8 mouse cellular contexts compared by ENCODE assay signal in the genomic region with DNA sequence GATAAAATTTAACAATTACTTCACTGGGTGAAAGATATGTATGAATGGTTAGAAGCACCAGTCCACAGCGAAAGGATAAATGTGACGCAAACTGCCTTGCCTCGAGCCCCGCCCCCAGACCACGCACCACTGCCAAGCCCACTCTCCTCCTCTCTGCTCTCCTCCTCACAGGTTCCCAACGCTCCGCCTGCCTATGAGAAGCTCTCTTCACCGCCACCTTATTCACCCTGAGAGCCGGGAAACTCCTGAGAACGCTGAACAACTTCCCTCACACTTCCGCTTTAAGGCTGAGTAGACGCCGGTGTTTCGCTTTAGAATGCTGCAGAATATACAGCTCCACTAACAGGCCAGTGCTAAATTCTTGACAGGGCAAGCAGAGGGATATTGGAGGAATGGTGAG. TPM values are rescaled to one million over a fixed set of nuclear protein-coding genes. Genes with fewer than 3 reads are reported as not detected.
DNase-seq lines count a peak whose midpoint lies in the region; ATAC-seq and TF ChIP-seq lines count a peak whose summit lies in the region.

No protein-coding gene starts in this region.

- ATAC-seq in kidney, postnatal 0 days (replicated peaks; ENCODE audit: low FRiP score, low read depth) = no peak
- no peak for ATAC-seq in limb, embryonic 14.5 days (ENCODE audit: low FRiP score, low read depth)
- no peak for ATAC-seq in neural tube, embryonic 15.5 days (ENCODE audit: low FRiP score)

- H3K4me1 ChIP-seq in kidney, postnatal 0 days (replicated peaks; ENCODE audit: insufficient read depth, low read length) = no peaks in the 10 kb centered on the region
- H3K4me1 ChIP-seq in brown adipose tissue, adult 24 weeks (ENCODE audit: control insufficient read depth, insufficient read depth, insufficient read length, low read length) = no peaks in the 10 kb centered on the region
- no peaks in the 10 kb centered on the region for H3K4me1 ChIP-seq in limb, embryonic 14.5 days (ENCODE audit: control insufficient read depth, insufficient read depth, low read length)
- no peaks in the 10 kb centered on the region for H3K4me1 ChIP-seq in neural tube, embryonic 15.5 days

- peak overlapping the region; percentile 29 for H3K4me3 ChIP-seq in kidney, postnatal 0 days (replicated peaks; ENCODE audit: low read depth, low read length)
- H3K4me3 ChIP-seq in brown adipose tissue, adult 24 weeks (ENCODE audit: insufficient read depth, low read depth, low read length) = peak overlapping the region; percentile 58
- peak overlapping the region; percentile 18; the same call in 1 of the 2 replicates for H3K4me3 ChIP-seq in limb, embryonic 14.5 days (replicated peaks; ENCODE audit: low read length)
- no peak overlapping the region for H3K4me3 ChIP-seq in neural tube, embryonic 15.5 days (replicated peaks)

- H3K9ac ChIP-seq in kidney, postnatal 0 days (ENCODE audit: low read depth, low read length) = no peak overlapping the region
- no peak overlapping the region for H3K9ac ChIP-seq in limb, embryonic 14.5 days (ENCODE audit: low read depth, low read length, severe bottlenecking)
- no peak overlapping the region for H3K9ac ChIP-seq in neural tube, embryonic 15.5 days (replicated peaks)

- no peak overlapping the region for H3K27ac ChIP-seq in kidney, postnatal 0 days
- H3K27ac ChIP-seq in brown adipose tissue, adult 24 weeks (replicated peaks; ENCODE audit: low read depth, low read length) = no peak overlapping the region
- H3K27ac ChIP-seq in limb, embryonic 14.5 days (replicated peaks; ENCODE audit: low read depth, low read length) = no peak overlapping the region
- no peak overlapping the region for H3K27ac ChIP-seq in neural tube, embryonic 15.5 days (replicated peaks)

- no peaks in the 10 kb centered on the region for H3K9me3 ChIP-seq in kidney, postnatal 0 days (replicated peaks; ENCODE audit: low read length)
- no peaks in the 10 kb centered on the region for H3K9me3 ChIP-seq in limb, embryonic 14.5 days (ENCODE audit: control insufficient read depth, low read length)
- H3K9me3 ChIP-seq in neural tube, embryonic 15.5 days (replicated peaks) = no peaks in the 10 kb centered on the region

- H3K27me3 ChIP-seq in kidney, postnatal 0 days (ENCODE audit: insufficient read depth, low read length) = no peaks in the 10 kb centered on the region
- H3K27me3 ChIP-seq in limb, embryonic 14.5 days (ENCODE audit: control insufficient read depth, insufficient read depth, low read length) = no peaks in the 10 kb centered on the region
- no peaks in the 10 kb centered on the region for H3K27me3 ChIP-seq in neural tube, embryonic 15.5 days (replicated peaks)

- peak overlapping the region; percentile 46 for H3K4me2 ChIP-seq in kidney, postnatal 0 days (ENCODE audit: low read length)
- H3K4me2 ChIP-seq in limb, embryonic 14.5 days (replicated peaks; ENCODE audit: low read depth, low read length, severe bottlenecking) = peak overlapping the region; percentile 33
- H3K4me2 ChIP-seq in neural tube, embryonic 15.5 days = peak overlapping the region; percentile 25

- TF ChIP-seq POLR2A in limb, embryonic 14.5 days (IDR thresholded peaks at IDR 0.05; ENCODE audit: borderline replicate concordance, extremely low read depth, insufficient read depth, insufficient read length) = no peak

- no peaks in the 10 kb centered on the region for H3K36me3 ChIP-seq in kidney, postnatal 0 days (ENCODE audit: insufficient read depth, low read length)
- H3K36me3 ChIP-seq in limb, embryonic 14.5 days (ENCODE audit: control insufficient read depth, insufficient read depth, low read length) = no peaks in the 10 kb centered on the region
- H3K36me3 ChIP-seq in neural tube, embryonic 15.5 days = no peaks in the 10 kb centered on the region

- peak; percentile 28 for DNase-seq in kidney, postnatal 0 days (ENCODE audit: low spot score)
- DNase-seq in kidney, adult 11 months = no peak
- DNase-seq in limb, embryonic 14.5 days (ENCODE audit: low spot score) = no peak
- no peak for DNase-seq in urinary bladder, postnatal 25 days (ENCODE audit: low spot score)
- DNase-seq in right cerebral cortex, adult 2 months (ENCODE audit: low spot score in 2 of 2) = no peak
- no peak for DNase-seq in urinary bladder, postnatal 4 days (ENCODE audit: low spot score in 2 of 2)

- 37% methylated on average over 14 of the region's 14 CpGs for WGBS in kidney, postnatal 0 days
- WGBS in limb, embryonic 14.5 days = 64% methylated on average over 14 of the region's 14 CpGs
- 69% methylated on average over 14 of the region's 14 CpGs for WGBS in neural tube, embryonic 15.5 days

- no peak for TF ChIP-seq CTCF in kidney, postnatal 0 days (IDR thresholded peaks at IDR 0.05; ENCODE audit: low read depth)

RNA-seq across cellular contexts. Expression of gene Mlana, which starts 10.4 kb away (rescaled TPM):
- polyA plus RNA-seq in kidney, postnatal 0 days (2015; fragmentation: Nextera tagmentation; extraction: Ambion mirVana) = not detected in 2 replicates
- not detected in 2 replicates for polyA plus RNA-seq in brown adipose tissue, adult 24 weeks (2012; ENCODE audit: insufficient read depth, insufficient read length, missing spikeins)
- polyA plus RNA-seq in limb, embryonic 14.5 days (2012; rRNA removed) = 0.34 and 0.63 TPM in 2 replicates
- 0.80 and 0.82 TPM in 2 replicates for polyA plus RNA-seq in limb, embryonic 14.5 days (2014; fragmentation: Nextera tagmentation; extraction: Ambion mirVana)
- not detected in 2 replicates for polyA plus RNA-seq in neural tube, embryonic 15.5 days (2015; fragmentation: Nextera tagmentation; extraction: Ambion mirVana)

RNA-seq across cellular contexts. Expression of gene Ermp1, which starts 59.8 kb away (rescaled TPM):
- polyA plus RNA-seq in kidney, postnatal 0 days (2015; fragmentation: Nextera tagmentation; extraction: Ambion mirVana) = 22.9 and 25.6 TPM in 2 replicates
- polyA plus RNA-seq in brown adipose tissue, adult 24 weeks (2012; ENCODE audit: insufficient read depth, insufficient read length, missing spikeins) = 38.6 and 40.5 TPM in 2 replicates
- 16.7 and 20.1 TPM in 2 replicates for polyA plus RNA-seq in limb, embryonic 14.5 days (2012; rRNA removed)
- 16.1 and 18.1 TPM in 2 replicates for polyA plus RNA-seq in limb, embryonic 14.5 days (2014; fragmentation: Nextera tagmentation; extraction: Ambion mirVana)
- polyA plus RNA-seq in neural tube, embryonic 15.5 days (2015; fragmentation: Nextera tagmentation; extraction: Ambion mirVana) = 11.7 and 12.8 TPM in 2 replicates
